Mouse (Mus musculus) kidney, embryonic 14.5 days (tissue): ENCODE measurements around the gene Ufc1. TPM values are rescaled to one million over a fixed set of nuclear protein-coding genes. Genes with fewer than 3 reads are reported as not detected.

Experiments
- ATAC-seq: fragments of 200-750 bp; cut with Nextera tagmentation; 2 replicates; pipeline ENCODE4 v1.8.0; 2017; ENCODE audit warnings: moderate number of reproducible peaks, mild to moderate bottlenecking, moderate TSS enrichment, moderate library complexity; ENCODE audit not compliant: low FRiP score, low TSS enrichment
- H3K27ac ChIP-seq: fragments of 300-500 bp; sonication (generic); 2 replicates; pipeline ENCODE4 v1.5.1; 2014; ENCODE audit warnings: low read depth, mild to moderate bottlenecking, low read length, moderate library complexity, mixed read lengths
- H3K27me3 ChIP-seq: fragments of 300-500 bp; sonication (generic); 2 replicates; pipeline ENCODE4 v1.6.1; 2014; ENCODE audit warnings: mild to moderate bottlenecking, low read length; ENCODE audit not compliant: control insufficient read depth, insufficient read depth
- H3K36me3 ChIP-seq: fragments of 300-500 bp; sonication (generic); 2 replicates; pipeline ENCODE4 v1.6.1; 2014; ENCODE audit warnings: low read length, mixed read lengths; ENCODE audit not compliant: control insufficient read depth, insufficient read depth
- H3K4me1 ChIP-seq: fragments of 300-500 bp; sonication (generic); 2 replicates; pipeline ENCODE4 v1.6.1; 2014; ENCODE audit warnings: low read length, mixed read lengths; ENCODE audit not compliant: control insufficient read depth, insufficient read depth
- H3K4me2 ChIP-seq: fragments of 300-500 bp; sonication (generic); replicated peaks from 2 replicates; pipeline ENCODE4 v1.6.1; 2014; ENCODE audit warnings: low read depth, mild to moderate bottlenecking, low read length
- H3K4me3 ChIP-seq: fragments of 300-500 bp; sonication (generic); 2 replicates; pipeline ENCODE4 v1.5.1; 2014; ENCODE audit warnings: mild to moderate bottlenecking, low read length
- H3K9ac ChIP-seq: fragments of 300-500 bp; sonication (generic); 2 replicates; pipeline ENCODE4 v1.6.1; 2014; ENCODE audit warnings: low read depth, mild to moderate bottlenecking, low read length, moderate library complexity
- H3K9me3 ChIP-seq: fragments of 300-500 bp; sonication (generic); 2 replicates; pipeline ENCODE4 v1.6.1; 2016; ENCODE audit warnings: low read length; ENCODE audit not compliant: control insufficient read depth
- WGBS: fragments of 180-500 bp; shearing (Covaris S2); extraction: QIAGEN DNeasy Blood & Tissue Kit; methylation state at CpG from one replicate; pipeline ENCODE4 v1.1.7; 2014; 5-methylcytosine and 5-hydroxymethylcytosine counted together
- polyA plus RNA-seq: library from polyadenylated mRNA; unstranded; fragments of >200 nt; fragmentation: Nextera tagmentation; extraction: Ambion mirVana; gene quantifications from 2 replicates; pipeline ENCODE4 v1.2.1, GENCODE M21; 2014

The Ufc1 gene
- polyA plus RNA-seq, 1 experiment from 2014 or later: 114 TPM

DNA sequence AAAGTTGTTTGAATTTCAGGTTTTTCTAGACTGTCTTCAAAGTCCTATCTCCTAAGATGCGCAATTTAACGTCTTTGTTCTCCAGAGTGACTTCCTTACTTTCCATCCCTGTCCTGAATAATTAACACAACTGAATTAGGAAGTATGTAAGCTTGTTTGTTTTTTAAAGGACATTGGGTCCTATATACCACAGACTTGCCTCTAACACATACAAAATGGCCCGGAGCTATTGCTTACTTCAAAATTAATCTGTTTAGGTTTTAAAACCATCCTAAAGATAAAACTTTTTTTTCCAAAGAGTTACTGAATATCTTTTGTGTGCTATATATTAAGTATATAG is 209 bp upstream of the Ufc1 start:
- ATAC-seq: no peak
- 18% methylated on average over 3 of the region's 3 CpGs for WGBS

DNA sequence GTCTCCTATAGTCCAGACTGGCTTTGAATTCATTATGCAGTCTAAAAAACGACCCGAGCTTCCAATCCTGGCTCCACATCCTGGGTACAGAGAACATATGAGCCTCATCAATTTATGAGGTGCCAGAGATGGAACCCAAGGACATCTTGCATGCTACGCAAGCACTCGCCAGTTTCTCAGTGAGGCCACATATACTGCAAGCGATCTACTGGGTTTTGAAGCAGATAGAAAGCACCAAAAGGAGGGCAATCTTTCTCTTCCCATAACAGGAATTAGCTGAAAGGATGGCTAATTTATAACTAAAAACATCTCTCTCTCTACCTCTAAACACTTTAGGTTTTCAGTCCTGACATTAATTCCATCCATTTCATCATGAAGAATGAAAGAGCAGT is 922 bp downstream of the Ufc1 start:
- Histone ChIP-seq H3K27me3 (no peaks in the 10 kb centered on the region; the same call in 1 of the 2 replicates), H3K9ac (peak overlapping the region; percentile 72), H3K4me3 (peak overlapping the region; percentile 77), H3K36me3 (peaks cover 12% of the 10 kb centered on the region), H3K9me3 (no peaks in the 10 kb centered on the region), H3K4me2 (peak overlapping the region; percentile 68), H3K27ac (peak overlapping the region; percentile 94; the same call in 1 of the 2 replicates), H3K4me1 (peaks cover 8% of the 10 kb centered on the region; the same call in 1 of the 2 replicates)
- 39% methylated on average over 5 of the region's 5 CpGs for WGBS
- no peak for ATAC-seq

More for the DNA sequence above, 209 bp upstream of the Ufc1 start:
- Histone ChIP-seq H3K4me1 (peaks cover 8% of the 10 kb centered on the region; the same call in 1 of the 2 replicates), H3K9ac (peak overlapping the region; percentile 72), H3K27me3 (no peaks in the 10 kb centered on the region; the same call in 1 of the 2 replicates), H3K36me3 (peaks cover under 1% of the 10 kb centered on the region; the same call in 1 of the 2 replicates), H3K27ac (peak overlapping the region; percentile 94), H3K9me3 (no peaks in the 10 kb centered on the region), H3K4me2 (peak overlapping the region; percentile 68), H3K4me3 (peak overlapping the region; percentile 77)

DNA sequence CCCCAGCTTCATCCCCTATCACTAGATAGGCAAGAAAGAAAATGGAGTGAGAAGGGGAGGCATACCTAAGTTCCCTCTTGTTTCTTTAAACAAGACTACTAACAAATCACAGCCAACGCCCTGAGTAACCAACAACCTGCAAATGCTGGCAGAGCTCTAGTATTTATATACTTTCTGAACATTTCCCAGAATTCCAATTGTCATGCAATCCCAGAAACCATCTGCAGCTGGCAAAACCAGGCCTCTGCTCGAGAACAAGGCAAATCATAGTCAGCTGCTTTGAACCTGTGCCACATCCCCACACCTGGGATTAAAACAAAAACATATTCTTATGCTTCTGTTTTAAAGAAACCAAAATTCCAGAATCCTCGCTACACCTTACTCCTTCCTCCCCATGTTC is 1.5 kb downstream of the Ufc1 start:
- no peak for ATAC-seq
- Histone ChIP-seq H3K36me3 (peaks cover 17% of the 10 kb centered on the region), H3K4me2 (peak overlapping the region; percentile 68), H3K9me3 (no peaks in the 10 kb centered on the region), H3K9ac (no peak overlapping the region), H3K4me1 (peaks cover 8% of the 10 kb centered on the region; the same call in 1 of the 2 replicates), H3K4me3 (peak overlapping the region; percentile 77), H3K27ac (no peak overlapping the region), H3K27me3 (no peaks in the 10 kb centered on the region; the same call in 1 of the 2 replicates)
- 85% methylated on average over 3 of the region's 3 CpGs for whole genome bisulfite sequencing

DNA sequence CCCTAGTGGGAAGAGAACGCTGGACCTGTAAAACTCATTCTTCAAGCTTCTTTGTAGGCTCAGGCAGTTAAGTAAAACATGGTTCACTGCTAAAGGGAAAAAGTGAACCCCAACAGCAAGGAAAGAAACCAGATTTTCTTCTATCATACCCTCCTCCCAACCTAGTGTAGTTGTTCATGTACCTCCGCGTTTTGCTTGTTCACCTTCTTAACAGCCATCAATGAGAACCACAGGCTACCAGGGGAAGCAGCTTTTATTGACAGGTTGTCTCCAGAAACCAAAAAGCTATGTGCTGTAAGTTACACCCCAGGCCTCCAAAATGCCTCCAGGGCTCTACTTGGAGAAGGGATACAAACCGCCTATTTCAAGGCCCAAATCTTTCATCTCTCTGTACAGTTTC is 6.5 kb downstream of the Ufc1 start:
- 63% methylated on average over 4 of the region's 4 CpGs for WGBS
- no peak for ATAC-seq
- Histone ChIP-seq H3K36me3 (peaks cover 48% of the 10 kb centered on the region), H3K4me3 (no peak overlapping the region; the same call in 1 of the 2 replicates), H3K27ac (peak overlapping the region; percentile 92), H3K4me2 (peak overlapping the region; percentile 63; the same call in 1 of the 2 replicates), H3K27me3 (no peaks in the 10 kb centered on the region), H3K9ac (no peak overlapping the region), H3K4me1 (peaks cover 7% of the 10 kb centered on the region; the same call in 1 of the 2 replicates), H3K9me3 (no peaks in the 10 kb centered on the region)

DNA sequence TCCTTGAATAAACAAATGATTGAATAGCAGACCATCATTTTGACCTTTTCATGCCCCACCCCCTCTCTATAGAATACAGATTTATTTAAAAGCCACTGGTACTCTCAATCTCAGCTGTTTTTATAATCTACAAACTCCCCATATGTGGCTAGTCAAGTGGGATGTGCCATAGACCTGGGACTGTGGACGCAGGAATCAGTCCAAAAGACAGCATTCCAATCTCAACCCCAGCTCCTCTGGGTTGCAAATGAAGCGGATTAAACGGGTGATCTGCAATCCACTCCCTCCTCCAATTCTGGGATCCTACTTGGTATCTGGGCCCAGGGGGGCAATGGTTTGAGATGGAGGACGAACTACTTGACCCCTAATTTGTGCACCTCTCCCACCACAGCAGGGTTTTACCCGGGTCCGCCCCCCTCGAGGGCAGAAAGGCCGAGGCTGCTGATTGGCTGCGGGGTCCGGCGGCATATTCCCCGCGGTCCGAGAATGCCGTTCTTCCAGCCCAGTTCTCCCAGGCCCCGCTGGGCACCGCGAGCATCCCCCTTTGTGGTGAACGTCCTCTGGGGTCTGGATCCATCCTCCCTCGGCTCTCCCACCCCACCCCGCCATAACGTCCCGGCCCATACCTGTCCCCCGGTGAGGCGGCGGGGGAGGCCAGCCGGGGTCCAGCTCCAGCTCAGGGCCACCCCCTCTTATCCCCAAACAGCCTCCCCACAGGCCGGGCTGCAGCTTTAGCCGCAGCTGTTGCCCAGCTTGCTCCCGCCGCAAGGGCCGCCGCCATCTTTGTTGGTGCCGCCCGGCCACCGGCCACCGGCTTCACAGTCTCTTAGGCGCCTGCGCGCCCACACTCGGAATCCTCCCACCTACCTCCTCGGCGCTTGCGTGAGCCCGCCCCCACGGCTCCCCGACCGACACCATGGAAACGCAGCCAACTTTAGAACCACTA is 7.4 kb downstream of the Ufc1 start, which contains the start of gene Usp21:
TSS of gene Usp21 (minus strand) at position 856 of the 946 bp plus-strand sequence.
- H3K4me1 ChIP-seq: peaks cover 5% of the 10 kb centered on the region; the same call in 1 of the 2 replicates
- peak within 1 kb of the TSS; percentile 96 for H3K4me3 ChIP-seq
- peaks cover 56% of the 10 kb centered on the region for H3K36me3 ChIP-seq
- H3K4me2 ChIP-seq: peak within 1 kb of the TSS; percentile 63
- no peaks in the 10 kb centered on the region for H3K27me3 ChIP-seq
- WGBS: under 1% methylated on average over 49 of the region's 49 CpGs
- H3K9ac ChIP-seq: peak within 1 kb of the TSS; percentile 94
- no peaks in the 10 kb centered on the region for H3K9me3 ChIP-seq
- peak; percentile 94 for ATAC-seq
- peak within 1 kb of the TSS; percentile 92 for H3K27ac ChIP-seq

DNA sequence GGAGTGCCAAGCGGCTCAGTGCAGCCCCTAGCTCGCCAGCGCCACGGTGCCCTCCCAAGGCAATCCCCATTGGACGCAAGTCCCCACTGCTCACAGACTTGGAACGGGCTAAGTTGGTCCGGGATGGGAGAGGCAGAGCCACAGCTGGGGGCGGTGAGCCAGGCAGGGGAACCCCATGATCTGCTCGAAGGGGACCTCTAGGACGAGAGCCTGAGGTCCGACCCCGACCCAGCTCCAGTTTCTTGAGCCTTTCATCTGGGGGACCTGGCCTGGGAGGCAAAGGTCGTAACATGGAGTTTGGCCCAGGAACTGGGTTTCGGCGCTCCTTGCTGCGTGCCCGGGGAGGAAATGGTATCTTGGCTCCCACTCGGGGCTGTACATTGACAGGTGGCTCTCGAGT is 8.3 kb downstream of the Ufc1 start:
- Histone ChIP-seq H3K4me2 (peak overlapping the region; percentile 63), H3K9ac (no peak overlapping the region), H3K27ac (no peak overlapping the region), H3K4me3 (no peak overlapping the region; the same call in 1 of the 2 replicates), H3K27me3 (no peaks in the 10 kb centered on the region), H3K9me3 (no peaks in the 10 kb centered on the region), H3K36me3 (peaks cover 62% of the 10 kb centered on the region), H3K4me1 (peaks cover 10% of the 10 kb centered on the region; the same call in 1 of the 2 replicates)
- no peak for ATAC-seq
- WGBS: 89% methylated on average over 19 of the region's 19 CpGs

DNA sequence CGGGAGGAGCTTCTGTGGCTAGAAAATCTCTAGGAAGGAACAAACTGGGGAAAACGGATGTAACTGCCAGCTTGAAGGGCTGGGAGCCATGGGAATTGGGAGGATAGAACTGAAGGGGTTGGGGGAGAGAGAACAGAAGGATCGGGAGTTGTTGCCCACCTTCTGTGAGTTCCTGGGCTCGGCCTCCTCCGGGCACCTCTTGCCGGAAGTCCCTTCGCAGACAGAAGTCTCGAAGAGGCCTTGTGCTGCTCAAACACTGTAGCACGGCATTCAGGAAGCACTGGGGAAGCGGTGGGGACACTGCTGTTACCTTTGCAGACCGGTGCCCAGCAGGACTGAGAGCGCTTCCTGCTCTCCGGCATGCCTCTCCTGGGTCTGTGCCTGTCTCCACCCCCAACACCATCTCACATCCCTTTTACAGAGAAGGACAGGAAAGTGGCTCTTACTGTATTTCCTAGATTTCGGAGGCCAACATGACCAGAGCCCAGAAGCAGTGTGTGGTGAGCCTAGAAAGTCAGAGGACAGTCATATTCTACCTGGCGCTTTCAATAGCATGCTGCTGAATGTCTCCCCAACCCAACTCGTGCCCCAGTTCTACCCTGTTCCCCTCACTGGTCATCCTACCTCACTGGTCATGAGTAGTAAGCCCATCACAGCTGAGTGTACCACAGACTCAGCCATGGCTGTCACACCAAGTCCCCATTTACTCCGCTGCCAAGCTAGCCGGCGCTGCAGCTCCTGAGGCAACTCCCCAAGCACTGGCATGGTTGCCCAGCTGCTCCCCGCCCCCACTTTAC is 9.5 kb downstream of the Ufc1 start:
- 89% methylated on average over 20 of the region's 20 CpGs for WGBS
- H3K4me2 ChIP-seq: no peak overlapping the region
- no peaks in the 10 kb centered on the region for H3K27me3 ChIP-seq
- no peak overlapping the region for H3K4me3 ChIP-seq
- peaks cover 62% of the 10 kb centered on the region for H3K36me3 ChIP-seq
- no peak for ATAC-seq
- no peak overlapping the region for H3K9ac ChIP-seq
- H3K9me3 ChIP-seq: no peaks in the 10 kb centered on the region
- H3K4me1 ChIP-seq: peaks cover 10% of the 10 kb centered on the region; the same call in 1 of the 2 replicates
- no peak overlapping the region for H3K27ac ChIP-seq

DNA sequence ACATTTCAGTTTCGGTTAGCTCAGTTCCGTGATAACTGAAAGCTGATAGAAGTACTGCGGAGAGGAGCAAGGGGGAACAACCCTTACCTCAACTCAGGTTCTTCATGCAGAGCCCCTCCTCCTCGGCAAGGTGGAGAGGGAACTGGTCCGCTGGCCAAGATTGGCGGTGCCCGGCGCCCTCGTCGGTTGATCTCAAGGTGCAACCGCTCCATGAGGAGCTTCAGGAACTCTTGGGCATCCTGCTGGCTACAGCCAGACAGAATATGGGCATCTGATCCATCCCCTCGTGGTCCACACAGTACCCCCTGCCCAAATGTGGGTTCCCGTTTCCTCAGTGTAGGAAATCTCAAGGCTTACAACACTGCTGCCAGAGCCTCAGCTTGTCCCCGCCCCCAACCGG is 10.3 kb downstream of the Ufc1 start:
- Histone ChIP-seq H3K36me3 (peaks cover 56% of the 10 kb centered on the region), H3K9ac (no peak overlapping the region)

More for the DNA sequence above, 10.3 kb downstream of the Ufc1 start:
- Histone ChIP-seq H3K4me1 (peaks cover 17% of the 10 kb centered on the region; the same call in 1 of the 2 replicates), H3K4me2 (no peak overlapping the region), H3K4me3 (no peak overlapping the region), H3K27me3 (no peaks in the 10 kb centered on the region), H3K9me3 (no peaks in the 10 kb centered on the region), H3K27ac (no peak overlapping the region)
- 88% methylated on average over 15 of the region's 15 CpGs for WGBS
- no peak for ATAC-seq
